Mouse (Mus musculus) midbrain, postnatal 0 days (tissue): ENCODE measurements at regions not wholly inside any gene's neighbourhood (a gene's known extent, or its start where the extent isn't known, plus 50 kb on each side); places are given as distances from the start of the nearest gene placed in this dataset.

Source experiments
- ATAC-seq: fragments of 200-750 bp; cut with Nextera tagmentation; 2 replicates; pipeline ENCODE4 v1.8.0; 2017; ENCODE audit warnings: moderate number of reproducible peaks, mild to moderate bottlenecking, moderate TSS enrichment, moderate library complexity; ENCODE audit not compliant: low FRiP score
- DNase-seq: peaks from one replicate; pipeline ENCODE4 v3.0.0-alpha.2; 2015; ENCODE audit warnings: low spot score
- H3K27ac ChIP-seq: fragments of 300-500 bp; sonication (generic); 2 replicates; pipeline ENCODE4 v1.5.1; 2014; ENCODE audit warnings: low read depth, mild to moderate bottlenecking, low read length, mixed read lengths
- H3K27me3 ChIP-seq: fragments of 300-500 bp; sonication (generic); 2 replicates; pipeline ENCODE4 v1.6.1; 2014; ENCODE audit warnings: low read length, control low read depth, mixed read lengths; ENCODE audit not compliant: insufficient read depth
- H3K36me3 ChIP-seq: fragments of 300-500 bp; sonication (generic); 2 replicates; pipeline ENCODE4 v1.6.1; 2014; ENCODE audit warnings: low read length, control low read depth, mixed read lengths; ENCODE audit not compliant: insufficient read depth
- H3K4me1 ChIP-seq: fragments of 300-500 bp; sonication (generic); 2 replicates; pipeline ENCODE4 v1.6.1; 2014; ENCODE audit warnings: mild to moderate bottlenecking, control low read depth, antibody characterized with exemption, low read length, mixed read lengths; ENCODE audit not compliant: insufficient read depth
- H3K4me2 ChIP-seq: fragments of 300-500 bp; sonication (generic); 2 replicates; pipeline ENCODE4 v1.6.1; 2014; ENCODE audit warnings: low read depth, mild to moderate bottlenecking, low read length, mixed read lengths; ENCODE audit not compliant: poor library complexity, severe bottlenecking
- H3K4me3 ChIP-seq: fragments of 300-500 bp; sonication (generic); 2 replicates; pipeline ENCODE4 v1.5.1; 2014; ENCODE audit warnings: low read depth, mild to moderate bottlenecking, low read length, moderate library complexity
- H3K9ac ChIP-seq: fragments of 300-500 bp; sonication (generic); replicated peaks from 2 replicates; pipeline ENCODE4 v1.6.1; 2014; ENCODE audit warnings: mild to moderate bottlenecking, low read length, moderate library complexity, mixed read lengths; ENCODE audit not compliant: poor library complexity, severe bottlenecking
- H3K9me3 ChIP-seq: fragments of 300-500 bp; sonication (generic); 2 replicates; pipeline ENCODE4 v1.6.1; 2016; ENCODE audit warnings: low read length, control low read depth
- CTCF ChIP-seq: IDR thresholded peaks from 2 replicates; pipeline ENCODE4 v1.5.1; 2016; ENCODE audit warnings: antibody characterized with exemption, mild to moderate bottlenecking
- WGBS: fragments of 180-500 bp; shearing (Covaris S2); extraction: QIAGEN DNeasy Blood & Tissue Kit; methylation state at CpG from one replicate; pipeline ENCODE4 v1.1.7; 2014; 5-methylcytosine and 5-hydroxymethylcytosine counted together

GRCm38 (mm10) chr4:153632056-153632455 lies 149.4 kb upstream of the Ajap1 start:
- Histone ChIP-seq H3K4me1 (no peaks in the 10 kb centered on the region; the same call in 1 of the 2 replicates), H3K9ac (no peak overlapping the region), H3K9me3 (no peaks in the 10 kb centered on the region), H3K36me3 (no peaks in the 10 kb centered on the region), H3K4me3 (no peak overlapping the region), H3K27ac (no peak overlapping the region), H3K4me2 (no peak overlapping the region), H3K27me3 (no peaks in the 10 kb centered on the region)
- TF ChIP-seq CTCF = no peak
- WGBS = 95% methylated on average over 5 of the region's 5 CpGs
- ATAC-seq = no peak
- DNase-seq = no peak

- Histone ChIP-seq H3K4me2 (no peak overlapping the region), H3K4me3 (no peak overlapping the region), H3K4me1 (no peaks in the 10 kb centered on the region; the same call in 1 of the 2 replicates), H3K27me3 (no peaks in the 10 kb centered on the region), H3K9me3 (no peaks in the 10 kb centered on the region), H3K27ac (no peak overlapping the region), H3K36me3 (no peaks in the 10 kb centered on the region), H3K9ac (no peak overlapping the region)
- ATAC-seq = no peak
- DNase-seq = no peak
- WGBS = 63% methylated on average over 19 of the region's 19 CpGs
- TF ChIP-seq CTCF = no peak
Observed at GRCm38 (mm10) chr4:153632551-153632950, 149.9 kb upstream of the Ajap1 start.

- Histone ChIP-seq H3K9me3 (no peaks in the 10 kb centered on the region), H3K4me1 (peaks cover 2% of the 10 kb centered on the region; the same call in 1 of the 2 replicates), H3K9ac (no peak overlapping the region), H3K4me3 (no peak overlapping the region), H3K27ac (no peak overlapping the region), H3K36me3 (no peaks in the 10 kb centered on the region), H3K27me3 (no peaks in the 10 kb centered on the region), H3K4me2 (no peak overlapping the region)
- ATAC-seq (no peak), DNase-seq (peak; percentile 31)
- no peak for TF ChIP-seq CTCF
- 10% methylated on average over 5 of the region's 5 CpGs for WGBS
Observed at GRCm38 (mm10) chr4:153633260-153633659, 150.6 kb upstream of the Ajap1 start.

- Histone ChIP-seq H3K4me3 (no peak overlapping the region), H3K9me3 (no peaks in the 10 kb centered on the region), H3K36me3 (no peaks in the 10 kb centered on the region), H3K4me2 (no peak overlapping the region), H3K9ac (no peak overlapping the region), H3K4me1 (peaks cover 2% of the 10 kb centered on the region; the same call in 1 of the 2 replicates), H3K27ac (no peak overlapping the region), H3K27me3 (no peaks in the 10 kb centered on the region)
- no peak for TF ChIP-seq CTCF
- 35% methylated on average over 15 of the region's 15 CpGs for WGBS
- DNase-seq (peak; percentile 21), ATAC-seq (no peak)
Observed at GRCm38 (mm10) chr4:153634221-153634881, 151.7 kb upstream of the Ajap1 start.

- no peak overlapping the region for H3K27ac ChIP-seq
- no peaks in the 10 kb centered on the region for H3K27me3 ChIP-seq
- no peaks in the 10 kb centered on the region for H3K9me3 ChIP-seq
- H3K9ac ChIP-seq = no peak overlapping the region
- no peak overlapping the region for H3K4me3 ChIP-seq
- H3K4me2 ChIP-seq = no peak overlapping the region
- no peak for ATAC-seq
- DNase-seq = no peak
- WGBS = 5% methylated on average over 1 of the region's 1 CpGs
- TF ChIP-seq CTCF = no peak
- H3K4me1 ChIP-seq = peaks cover 4% of the 10 kb centered on the region; the same call in 1 of the 2 replicates
- no peaks in the 10 kb centered on the region for H3K36me3 ChIP-seq
Observed at GRCm38 (mm10) chr4:153637989-153638388, 155.4 kb upstream of the Ajap1 start.

GRCm38 (mm10) chr4:153651849-153652248 lies 169.2 kb upstream of the Ajap1 start:
- DNase-seq = no peak
- no peak for ATAC-seq
- Histone ChIP-seq H3K4me3 (no peak overlapping the region), H3K27me3 (no peaks in the 10 kb centered on the region), H3K4me1 (0 out of 2 replicates have a peak, but pooled peaks cover 4% of the 10 kb centered on the region), H3K9me3 (no peaks in the 10 kb centered on the region), H3K36me3 (no peaks in the 10 kb centered on the region), H3K4me2 (no peak overlapping the region), H3K9ac (no peak overlapping the region), H3K27ac (no peak overlapping the region)
- no peak for TF ChIP-seq CTCF
- 17% methylated on average over 5 of the region's 5 CpGs for WGBS
